20 mouse cellular contexts compared by ENCODE assay signal in the genomic region with DNA sequence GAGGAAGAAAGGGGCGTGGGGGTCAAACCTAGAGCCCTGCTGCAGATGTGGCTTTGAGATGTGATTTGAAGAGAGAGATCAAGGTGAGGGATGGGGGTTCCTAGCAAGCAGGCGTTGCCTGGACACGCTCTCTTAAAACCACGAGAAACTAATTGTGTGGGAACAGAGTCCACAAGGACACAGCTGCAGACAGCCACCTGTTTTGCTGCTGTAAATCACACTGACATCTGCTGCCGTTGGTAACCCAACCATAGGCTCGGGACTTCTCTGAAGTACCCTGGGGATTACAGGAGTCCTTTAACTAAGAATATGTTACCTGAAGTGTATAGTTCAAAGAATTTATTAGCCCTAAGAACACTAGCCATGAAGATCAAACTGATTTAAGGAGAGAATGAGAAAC.
DNase-seq lines count a peak whose midpoint lies in the region; ATAC-seq and TF ChIP-seq lines count a peak whose summit lies in the region.
"Had no signal": no experiment of that assay in that cellular context is flagged by ENCODE, and none has a peak within 500 bp of the region (broad histone marks: within the 10 kb centered on the region; RNA-seq: fewer than 3 reads in every experiment).

No protein-coding gene starts in this region.

- H3K9ac ChIP-seq in CH12.LX (ENCODE audit: insufficient read depth, low read depth) = no peak overlapping the region
- no peak overlapping the region for H3K9ac ChIP-seq in intestine, embryonic 16.5 days (ENCODE audit: low read depth, low read length)
- H3K9ac ChIP-seq: hindbrain, embryonic 15.5 days; limb, embryonic 15.5 days; liver, postnatal 0 days had no signal

- WGBS in intestine, embryonic 16.5 days = 16% methylated on average over 6 of the region's 6 CpGs
- 24% methylated on average over 6 of the region's 6 CpGs for WGBS in thymus, adult 2 months

- TF ChIP-seq EP300 in CH12.LX (IDR thresholded peaks at IDR 0.05; ENCODE audit: low read length) = 0 out of 2 replicates have a peak, but pooled peaks have one; percentile 5

- no peak for TF ChIP-seq CTCF in CH12.LX (conservative IDR thresholded peaks at IDR 0.05 in 1 of 2, IDR thresholded peaks at IDR 0.05 in 1 of 2; ENCODE audit: low read depth in 2 of 2, low read length in 2 of 2)
- no peak for TF ChIP-seq CTCF in thymus, adult 2 months (IDR thresholded peaks at IDR 0.05; ENCODE audit: borderline replicate concordance, control insufficient read depth, extremely low read depth, insufficient read depth, low read length, poor library complexity)

- H3K4me1 ChIP-seq in CH12.LX (ENCODE audit: control insufficient read depth in 1 of 2, insufficient read depth in 2 of 2) = peaks cover 0 to 22% of the 10 kb centered on the region in 2 experiments; a peak in 2 of 4 replicates
- peaks cover 4% of the 10 kb centered on the region for H3K4me1 ChIP-seq in intestine, embryonic 16.5 days (ENCODE audit: control insufficient read depth, insufficient read depth, low read length)
- no peaks in the 10 kb centered on the region for H3K4me1 ChIP-seq in thymus, adult 2 months (replicated peaks; ENCODE audit: control insufficient read depth, insufficient read depth, low read length)
- H3K4me1 ChIP-seq: heart, embryonic 10.5 days; hindbrain, embryonic 15.5 days had no signal

- H3K36me3 ChIP-seq in CH12.LX (replicated peaks in 1 of 2; ENCODE audit: control insufficient read depth in 1 of 2, insufficient read depth in 1 of 2, low read length in 1 of 2) = no peaks in the 10 kb centered on the region
- H3K36me3 ChIP-seq in intestine, embryonic 16.5 days (ENCODE audit: control insufficient read depth, insufficient read depth, low read length) = no peaks in the 10 kb centered on the region
- no peaks in the 10 kb centered on the region for H3K36me3 ChIP-seq in myocyte (ENCODE audit: control insufficient read depth, insufficient read depth)
- H3K36me3 ChIP-seq in thymus, adult 2 months (ENCODE audit: control insufficient read depth, insufficient read depth, low read length) = no peaks in the 10 kb centered on the region
- H3K36me3 ChIP-seq: heart, embryonic 10.5 days; hindbrain, embryonic 15.5 days; limb, embryonic 15.5 days had no signal

- H3K4me3 ChIP-seq in CH12.LX (replicated peaks in 1 of 3; ENCODE audit: low read depth in 2 of 3, low read length in 2 of 3, poor library complexity in 1 of 3) (no peak overlapping the region), myocyte (no peak overlapping the region)
- no peak overlapping the region for H3K4me3 ChIP-seq in intestine, embryonic 16.5 days (ENCODE audit: low read length)
- no peak overlapping the region for H3K4me3 ChIP-seq in thymus, adult 2 months (ENCODE audit: control insufficient read depth, insufficient read depth, low read length)
- H3K4me3 ChIP-seq: heart, embryonic 10.5 days; hindbrain, embryonic 15.5 days; limb, embryonic 15.5 days had no signal

- peak; percentile 93 for ATAC-seq in intestine, embryonic 16.5 days
- ATAC-seq in inflammation-experienced regulatory T-cells, adult 6 months = no peak
- ATAC-seq: forebrain, embryonic 16.5 days; liver, postnatal 0 days; Patski had no signal

- no peak for TF ChIP-seq RAD21 in CH12.LX (IDR thresholded peaks at IDR 0.05; ENCODE audit: low read depth, low read length)

- no peak for TF ChIP-seq POLR2A in CH12.LX (IDR thresholded peaks at IDR 0.05; ENCODE audit: low read depth, low read length)
- no peak for TF ChIP-seq POLR2A in myocyte (IDR thresholded peaks at IDR 0.05; ENCODE audit: insufficient read length, low read depth)
- no peak for TF ChIP-seq POLR2A in thymus, adult 2 months (IDR thresholded peaks at IDR 0.05; ENCODE audit: control insufficient read depth, extremely low read depth, insufficient read depth, low read length, poor library complexity)

- H3K9me3 ChIP-seq in CH12.LX (replicated peaks; ENCODE audit: low read length) = no peaks in the 10 kb centered on the region
- H3K9me3 ChIP-seq in intestine, embryonic 16.5 days (ENCODE audit: control insufficient read depth, low read length) = no peaks in the 10 kb centered on the region
- H3K9me3 ChIP-seq: heart, embryonic 10.5 days; hindbrain, embryonic 15.5 days; limb, embryonic 15.5 days had no signal

- in situ Hi-C loops in CH12.LX (cut with MboI; ENCODE audit: low pct_ligation_motif_present, low pct_unique_long_range_greater_than_20kb, low sequenced_read_pairs) = no loop called here

- no peaks in the 10 kb centered on the region for H3K27me3 ChIP-seq in CH12.LX (replicated peaks)
- no peaks in the 10 kb centered on the region for H3K27me3 ChIP-seq in intestine, embryonic 16.5 days (replicated peaks; ENCODE audit: control insufficient read depth, insufficient read depth, low read length)
- H3K27me3 ChIP-seq in myocyte (ENCODE audit: control insufficient read depth, insufficient read depth, insufficient read length) = no peaks in the 10 kb centered on the region
- H3K27me3 ChIP-seq in thymus, adult 2 months (ENCODE audit: control insufficient read depth, insufficient read depth, low read length) = no peaks in the 10 kb centered on the region
- H3K27me3 ChIP-seq: hindbrain, embryonic 15.5 days; limb, embryonic 15.5 days had no signal

- DNase-seq in gastrocnemius, adult 18-20 months (ENCODE audit: low spot score) = peak; percentile 1
- DNase-seq in gastrocnemius, postnatal 10 days = no peak
- peak; percentile 42 for DNase-seq in CH12.LX (ENCODE audit: extremely low read depth)
- DNase-seq in cerebellum, adult 11-12 months = no peak
- DNase-seq in thymus, adult 2 months = no peak
- DNase-seq: cerebellum, postnatal 25 days; gastrocnemius, postnatal 36 days; heart, postnatal 14 days; liver, postnatal 0 days; lung, postnatal 36 days; thymus, postnatal 14 days had no signal

- no peak overlapping the region for H3K27ac ChIP-seq in CH12.LX (ENCODE audit: insufficient read depth, low read depth)
- H3K27ac ChIP-seq in intestine, embryonic 16.5 days (ENCODE audit: low read length) = no peak overlapping the region
- no peak overlapping the region for H3K27ac ChIP-seq in thymus, adult 2 months (ENCODE audit: control insufficient read depth, insufficient read depth, low read length)
- H3K27ac ChIP-seq: heart, embryonic 10.5 days; hindbrain, embryonic 15.5 days; limb, embryonic 15.5 days had no signal

- no peaks in the 10 kb centered on the region for H3K79me2 ChIP-seq in CH12.LX (replicated peaks; ENCODE audit: control insufficient read depth, extremely low read depth, insufficient read depth, poor library complexity, severe bottlenecking)
- no peaks in the 10 kb centered on the region for H3K79me2 ChIP-seq in myocyte (ENCODE audit: control insufficient read depth, insufficient read depth)

- dilution Hi-C loops in CH12.LX (cut with MboI; ENCODE audit: extremely low pct_ligation_motif_present, extremely low pct_unique_long_range_greater_than_20kb, low sequenced_read_pairs) = no loop called here

- H3ac ChIP-seq in myocyte (ENCODE audit: control insufficient read depth, insufficient read length) = no peak overlapping the region

- H3K4me2 ChIP-seq in CH12.LX (ENCODE audit: insufficient read depth, low read depth, poor library complexity, severe bottlenecking) = no peak overlapping the region
- H3K4me2 ChIP-seq in intestine, embryonic 16.5 days (ENCODE audit: low read depth, low read length) = no peak overlapping the region
- no peak overlapping the region for H3K4me2 ChIP-seq in myocyte (ENCODE audit: low read depth)
- H3K4me2 ChIP-seq: hindbrain, embryonic 15.5 days; limb, embryonic 15.5 days; midbrain, embryonic 11.5 days had no signal

TF ChIP-seq in CH12.LX, 34 proteins besides CTCF, POLR2A, EP300 and RAD21:
- TF ChIP-seq MAFK (IDR thresholded peaks at IDR 0.05; ENCODE audit: insufficient replicate concordance, low read length) (no peak), PAX5 (IDR thresholded peaks at IDR 0.05; ENCODE audit: low read length) (no peak), TCF12 (IDR thresholded peaks at IDR 0.05; ENCODE audit: low read depth, low read length) (peak; percentile 74; the same call in 1 of the 2 replicates), NELFE (IDR thresholded peaks at IDR 0.05; ENCODE audit: low read depth, low read length) (no peak), CHD1 (IDR thresholded peaks at IDR 0.05; ENCODE audit: low read depth, low read length) (no peak), ZKSCAN1 (IDR thresholded peaks at IDR 0.05; ENCODE audit: borderline replicate concordance, low read depth, low read length) (no peak)

TF ChIP-seq in myocyte, 11 proteins besides CTCF, POLR2A, EP300 and RAD21:
- TF ChIP-seq MYOG (IDR thresholded peaks at IDR 0.05; ENCODE audit: control insufficient read depth in 1 of 3, insufficient read depth in 1 of 3, insufficient read length in 2 of 3, low read depth in 2 of 3) = peak in 1 of 3 experiments; percentile 79
- TF ChIP-seq MYOD1 (IDR thresholded peaks at IDR 0.05; ENCODE audit: control insufficient read depth in 1 of 3, insufficient read length in 2 of 3, low read depth in 2 of 3) = peak in 2 of 3 experiments; percentile 62 to 95
- TF ChIP-seq TCF3 (IDR thresholded peaks at IDR 0.05; ENCODE audit: insufficient read length, low read depth) = peak; percentile 76
- TF ChIP-seq REST (IDR thresholded peaks at IDR 0.05; ENCODE audit: insufficient read depth, insufficient read length) = no peak
- TF ChIP-seq TCF12 (IDR thresholded peaks at IDR 0.05; ENCODE audit: insufficient read depth, poor library complexity, severe bottlenecking) = peak; percentile 55
TF ChIP-seq in myocyte: peak in this region for 4.

Comparison
In these comparisons a context has a peak if more than half of its experiments do, and no peak if none do; other contexts are left out.
1. DNase-seq: peak in gastrocnemius, adult 18-20 months (single experiment) and CH12.LX (single experiment); none in gastrocnemius, postnatal 10 days (single experiment), cerebellum, adult 11-12 months (single experiment) and thymus, adult 2 months (single experiment).